Mouse (Mus musculus): ENCODE measurements around the gene Ppp6r3. TPM values are rescaled to one million over a fixed set of nuclear protein-coding genes. Genes with fewer than 3 reads are reported as not detected.

Gene Ppp6r3
- polyA plus RNA-seq, 1 experiment from 2014 or later = 22.3 TPM

- H3K4me3 ChIP-seq (replicated peaks) = peak overlapping the region; percentile 88
- H3K9me3 ChIP-seq (replicated peaks) = no peaks in the 10 kb centered on the region
- DNase-seq (no peak), ATAC-seq (ENCODE audit: low read depth) (peak; percentile 65)
- peak overlapping the region; percentile 91 for H3K27ac ChIP-seq
- H3K36me3 ChIP-seq = no peaks in the 10 kb centered on the region; the same call in 1 of the 2 replicates
- peaks cover 58% of the 10 kb centered on the region for H3K4me1 ChIP-seq (replicated peaks)
- peak overlapping the region; percentile 95 for H3K9ac ChIP-seq
- WGBS (ENCODE audit: insufficient replicate concordance) = under 1% methylated on average over 47 of the region's 50 CpGs
- peak overlapping the region; percentile 79 for H3K4me2 ChIP-seq
- no peaks in the 10 kb centered on the region for H3K27me3 ChIP-seq
Observed at GRCm38 (mm10) chr19:3575276-3575631, 295 bp downstream of the Ppp6r3 start.

GRCm38 (mm10) chr19:3574593-3575094, 905 bp downstream of the Ppp6r3 start:
- no peak for DNase-seq

DNA sequence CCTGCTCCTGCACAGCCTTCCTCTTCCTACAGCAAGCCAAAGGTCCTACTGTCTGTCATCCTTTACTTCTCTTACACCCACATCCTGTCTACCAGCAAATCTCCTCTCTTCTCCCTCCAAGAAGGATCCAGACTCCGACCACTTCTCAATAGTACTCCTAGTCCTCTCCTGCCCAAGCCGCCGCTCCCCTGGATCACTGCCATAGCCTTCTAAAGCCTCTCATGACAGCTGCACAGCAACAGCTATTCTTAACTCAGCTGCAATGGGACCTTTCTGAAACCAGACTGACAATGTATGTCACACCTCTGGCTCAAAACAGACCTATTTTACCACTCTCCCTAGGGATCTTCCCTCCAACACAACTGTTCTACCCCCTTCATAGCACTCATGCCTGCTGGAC, 11.2 kb downstream of the Ppp6r3 start:
- 85% methylated on average over 3 of the region's 3 CpGs for WGBS (ENCODE audit: insufficient replicate concordance)

More at GRCm38 (mm10) chr19:3574593-3575094, 905 bp downstream of the Ppp6r3 start:
- no peak for ATAC-seq (ENCODE audit: low read depth)
- H3K36me3 ChIP-seq = no peaks in the 10 kb centered on the region; the same call in 1 of the 2 replicates
- H3K9ac ChIP-seq = peak overlapping the region; percentile 95
- H3K27ac ChIP-seq = peak overlapping the region; percentile 91
- H3K27me3 ChIP-seq = no peaks in the 10 kb centered on the region
- WGBS (ENCODE audit: insufficient replicate concordance) = 4% methylated on average over 9 of the region's 9 CpGs
- peaks cover 61% of the 10 kb centered on the region for H3K4me1 ChIP-seq (replicated peaks)
- H3K4me3 ChIP-seq (replicated peaks) = peak overlapping the region; percentile 88
- H3K4me2 ChIP-seq = peak overlapping the region; percentile 79
- no peaks in the 10 kb centered on the region for H3K9me3 ChIP-seq (replicated peaks)

DNA sequence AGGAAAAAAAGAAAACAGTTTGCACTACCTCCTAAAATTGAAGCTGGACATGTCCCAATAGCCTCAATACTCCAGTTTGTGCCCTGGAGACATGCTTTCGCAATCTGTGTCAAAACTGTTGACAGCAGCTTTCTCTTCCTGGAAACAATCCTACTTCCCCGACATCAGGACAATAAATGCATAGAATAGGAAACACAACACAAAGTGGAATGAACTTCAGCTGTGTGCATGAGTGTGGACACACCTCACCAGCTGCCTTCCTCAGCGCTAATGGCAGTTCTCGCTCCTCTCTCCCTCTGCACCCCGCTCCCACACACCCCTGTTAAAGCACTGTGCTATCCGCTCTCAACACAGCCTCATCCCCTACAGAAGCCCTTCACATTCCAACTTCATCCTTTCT, 12.8 kb downstream of the Ppp6r3 start:
- Histone ChIP-seq H3K36me3 (0 out of 2 replicates have a peak, but pooled peaks cover 11% of the 10 kb centered on the region), H3K4me3 (replicated peaks) (no peak overlapping the region), H3K27me3 (no peaks in the 10 kb centered on the region), H3K9me3 (replicated peaks) (no peaks in the 10 kb centered on the region), H3K4me2 (no peak overlapping the region), H3K27ac (no peak overlapping the region), H3K4me1 (replicated peaks) (peaks cover 32% of the 10 kb centered on the region), H3K9ac (no peak overlapping the region)
- ATAC-seq (ENCODE audit: low read depth) (no peak), DNase-seq (no peak)
- 83% methylated on average over 6 of the region's 6 CpGs for WGBS (ENCODE audit: insufficient replicate concordance)

More for the DNA sequence above, 11.2 kb downstream of the Ppp6r3 start:
- Histone ChIP-seq H3K9ac (no peak overlapping the region), H3K27ac (no peak overlapping the region), H3K4me2 (no peak overlapping the region), H3K27me3 (no peaks in the 10 kb centered on the region), H3K4me3 (replicated peaks) (no peak overlapping the region), H3K4me1 (replicated peaks) (peaks cover 42% of the 10 kb centered on the region), H3K9me3 (replicated peaks) (no peaks in the 10 kb centered on the region), H3K36me3 (0 out of 2 replicates have a peak, but pooled peaks cover 11% of the 10 kb centered on the region)
- DNase-seq (no peak), ATAC-seq (ENCODE audit: low read depth) (no peak)

GRCm38 (mm10) chr19:3562298-3562697, 13.3 kb downstream of the Ppp6r3 start:
- Histone ChIP-seq H3K27me3 (no peaks in the 10 kb centered on the region), H3K4me1 (replicated peaks) (peaks cover 35% of the 10 kb centered on the region), H3K27ac (no peak overlapping the region), H3K4me2 (no peak overlapping the region), H3K9ac (no peak overlapping the region), H3K36me3 (0 out of 2 replicates have a peak, but pooled peaks cover 11% of the 10 kb centered on the region), H3K4me3 (replicated peaks) (no peak overlapping the region), H3K9me3 (replicated peaks) (no peaks in the 10 kb centered on the region)
- no peak for DNase-seq
- no peak for ATAC-seq (ENCODE audit: low read depth)
- 88% methylated on average over 2 of the region's 2 CpGs for WGBS (ENCODE audit: insufficient replicate concordance)

DNA sequence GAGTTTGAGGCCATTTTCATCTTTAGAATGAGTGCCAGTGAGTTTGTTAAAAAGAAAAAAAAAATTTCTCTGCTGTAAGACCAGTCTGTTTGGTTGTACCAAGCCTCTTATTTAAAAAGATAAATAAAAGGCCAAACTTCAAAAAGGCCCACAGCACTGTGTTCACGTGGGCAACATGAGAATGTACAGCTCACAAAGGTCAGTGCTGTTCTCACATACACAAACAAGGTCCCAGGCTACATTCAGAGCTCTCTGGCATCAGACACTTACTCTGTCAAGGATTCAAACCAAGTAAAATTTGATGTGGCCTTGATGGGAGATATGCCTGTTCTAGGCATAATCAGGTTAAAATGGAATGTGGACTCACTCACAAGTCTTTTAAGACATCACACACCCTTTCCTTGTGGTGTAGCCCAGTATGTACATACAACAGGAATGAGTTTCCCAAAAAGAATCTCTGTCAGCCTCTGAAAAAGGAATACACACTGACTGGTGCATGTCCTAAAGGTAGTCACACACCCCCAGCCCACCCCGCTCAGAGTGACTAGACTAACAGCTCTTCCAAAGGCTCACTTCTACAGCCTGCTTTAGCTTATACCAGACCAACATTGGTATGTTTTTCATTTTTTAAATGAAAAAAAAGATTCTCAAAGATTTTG, 19.3 kb downstream of the Ppp6r3 start:
- 81% methylated on average over 2 of the region's 2 CpGs for WGBS (ENCODE audit: insufficient replicate concordance)
- Histone ChIP-seq H3K4me2 (no peak overlapping the region), H3K9ac (no peak overlapping the region), H3K36me3 (0 out of 2 replicates have a peak, but pooled peaks cover 4% of the 10 kb centered on the region), H3K4me1 (replicated peaks) (peaks cover 39% of the 10 kb centered on the region), H3K4me3 (replicated peaks) (no peak overlapping the region), H3K27ac (peak overlapping the region; percentile 26; the same call in 1 of the 2 replicates), H3K27me3 (no peaks in the 10 kb centered on the region), H3K9me3 (replicated peaks) (no peaks in the 10 kb centered on the region)
- DNase-seq = no peak
- ATAC-seq (ENCODE audit: low read depth) = peak; percentile 52

GRCm38 (mm10) chr19:3554785-3555184, 20.8 kb downstream of the Ppp6r3 start:
- Histone ChIP-seq H3K27me3 (no peaks in the 10 kb centered on the region), H3K4me3 (replicated peaks) (no peak overlapping the region), H3K36me3 (0 out of 2 replicates have a peak, but pooled peaks cover 2% of the 10 kb centered on the region), H3K4me2 (no peak overlapping the region), H3K9me3 (replicated peaks) (no peaks in the 10 kb centered on the region), H3K4me1 (replicated peaks) (peaks cover 40% of the 10 kb centered on the region), H3K9ac (no peak overlapping the region), H3K27ac (no peak overlapping the region)
- WGBS (ENCODE audit: insufficient replicate concordance) = 73% methylated on average over 8 of the region's 8 CpGs
- no peak for ATAC-seq (ENCODE audit: low read depth)
- no peak for DNase-seq

GRCm38 (mm10) chr19:3551573-3552159, 23.9 kb downstream of the Ppp6r3 start:
- Histone ChIP-seq H3K4me2 (no peak overlapping the region), H3K4me1 (replicated peaks) (peaks cover 30% of the 10 kb centered on the region), H3K27ac (no peak overlapping the region), H3K9ac (no peak overlapping the region), H3K36me3 (peaks cover 7% of the 10 kb centered on the region), H3K27me3 (no peaks in the 10 kb centered on the region), H3K4me3 (replicated peaks) (no peak overlapping the region), H3K9me3 (replicated peaks) (no peaks in the 10 kb centered on the region)
- ATAC-seq (ENCODE audit: low read depth) = no peak
- WGBS (ENCODE audit: insufficient replicate concordance) = 67% methylated on average over 4 of the region's 4 CpGs
- DNase-seq = no peak

GRCm38 (mm10) chr19:3550101-3550500, 25.4 kb downstream of the Ppp6r3 start:
- 92% methylated on average over 1 of the region's 1 CpGs for WGBS (ENCODE audit: insufficient replicate concordance)
- Histone ChIP-seq H3K9ac (no peak overlapping the region), H3K9me3 (replicated peaks) (no peaks in the 10 kb centered on the region), H3K27me3 (no peaks in the 10 kb centered on the region), H3K4me3 (replicated peaks) (no peak overlapping the region), H3K4me2 (no peak overlapping the region), H3K4me1 (replicated peaks) (peaks cover 36% of the 10 kb centered on the region), H3K36me3 (peaks cover 10% of the 10 kb centered on the region), H3K27ac (no peak overlapping the region)
- DNase-seq = no peak
- no peak for ATAC-seq (ENCODE audit: low read depth)

- Histone ChIP-seq H3K9me3 (replicated peaks) (no peaks in the 10 kb centered on the region), H3K4me3 (replicated peaks) (no peak overlapping the region), H3K36me3 (peaks cover 10% of the 10 kb centered on the region), H3K27ac (no peak overlapping the region), H3K9ac (no peak overlapping the region), H3K27me3 (no peaks in the 10 kb centered on the region), H3K4me2 (no peak overlapping the region), H3K4me1 (replicated peaks) (peaks cover 37% of the 10 kb centered on the region)
- no peak for ATAC-seq (ENCODE audit: low read depth)
- no peak for DNase-seq
- WGBS (ENCODE audit: insufficient replicate concordance) = 48% methylated on average over 1 of the region's 1 CpGs
Observed at GRCm38 (mm10) chr19:3549263-3549662, 26.3 kb downstream of the Ppp6r3 start.

DNA sequence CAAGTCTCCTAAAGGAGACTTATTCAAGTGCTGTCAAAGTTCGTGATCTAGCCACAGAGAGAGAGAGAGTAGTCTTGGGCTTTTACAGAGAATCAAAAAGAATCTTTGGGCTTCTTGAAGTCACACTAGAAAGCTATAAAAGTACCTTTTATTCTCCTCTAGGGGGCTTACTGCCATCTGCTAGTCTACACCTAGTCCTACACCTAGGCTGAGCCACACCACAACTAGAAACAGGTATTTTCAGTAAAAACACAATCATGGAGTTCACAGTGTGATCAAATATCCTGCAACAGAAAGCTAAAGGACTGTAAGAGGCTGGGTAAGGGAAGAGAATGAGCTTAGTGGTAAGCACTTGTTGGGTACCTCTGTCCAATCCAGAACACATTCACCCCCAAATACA, 27.2 kb downstream of the Ppp6r3 start:
- no peak overlapping the region for H3K4me3 ChIP-seq (replicated peaks)
- H3K27me3 ChIP-seq = no peaks in the 10 kb centered on the region
- DNase-seq = no peak
- ATAC-seq (ENCODE audit: low read depth) = no peak
- H3K9ac ChIP-seq = no peak overlapping the region
- H3K27ac ChIP-seq = no peak overlapping the region
- H3K36me3 ChIP-seq = peaks cover 17% of the 10 kb centered on the region
- H3K4me1 ChIP-seq (replicated peaks) = peaks cover 34% of the 10 kb centered on the region
- WGBS (ENCODE audit: insufficient replicate concordance) = 91% methylated on average over 1 of the region's 1 CpGs
- H3K9me3 ChIP-seq (replicated peaks) = no peaks in the 10 kb centered on the region
- no peak overlapping the region for H3K4me2 ChIP-seq
